Mouse (Mus musculus) spleen, adult 2 months (tissue): ENCODE data around the gene Ryr1.

Source experiments
- CTCF ChIP-seq: fragments of 200-500 bp; IDR thresholded peaks from 2 replicates; pipeline ENCODE4 v1.5.1; 2011; ENCODE audit warnings: mild to moderate bottlenecking, inconsistent platforms; ENCODE audit not compliant: insufficient read depth, insufficient read length, insufficient replicate concordance; ENCODE audit errors: extremely low read depth
- POLR2A ChIP-seq: fragments of 200-500 bp; IDR thresholded peaks from 2 replicates; pipeline ENCODE4 v1.6.1; 2011; ENCODE audit warnings: low read depth, low read length, inconsistent platforms

- TF ChIP-seq CTCF (peak; percentile 33; the same call in 1 of the 2 replicates), POLR2A (no peak)
Observed at GRCm38 (mm10) chr7:29072689-29073088, 52.3 kb downstream of the Ryr1 start.
